Comparison of ENCODE assay signal across 23 mouse cellular contexts in the genomic region with DNA sequence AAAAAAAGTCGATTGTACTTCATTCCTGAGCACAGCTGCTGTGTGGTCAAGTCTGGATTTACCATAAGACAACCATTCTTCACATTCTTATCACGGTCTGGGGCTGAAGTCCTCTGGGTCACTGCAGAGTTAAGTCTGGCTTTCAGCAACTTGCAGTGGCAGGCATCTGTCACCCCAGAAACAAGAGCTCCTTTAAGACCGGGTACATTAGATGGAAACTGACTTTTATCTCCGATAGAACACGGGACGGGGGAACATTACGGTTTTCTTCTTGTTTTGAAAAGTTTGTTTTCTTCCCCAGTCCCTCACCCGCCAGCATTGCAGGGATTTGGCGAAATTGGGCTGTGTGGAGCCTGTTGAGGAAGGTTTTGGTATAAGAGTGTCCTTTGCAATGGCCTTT. TPM values are rescaled to one million over a fixed set of nuclear protein-coding genes. Genes with fewer than 3 reads are reported as not detected.
"Had no signal": no experiment of that assay in that cellular context is flagged by ENCODE, and none has a peak within 500 bp of the region (broad histone marks: within the 10 kb centered on the region; RNA-seq: fewer than 3 reads in every experiment).

No protein-coding gene starts in this region.

- H3K27ac ChIP-seq: liver, embryonic 14.5 days; lung, embryonic 15.5 days; macrophage; midbrain, embryonic 13.5 days; midbrain, embryonic 15.5 days; neural tube, embryonic 13.5 days; neural tube, embryonic 15.5 days had no signal

- H3K9ac ChIP-seq: liver, embryonic 14.5 days; lung, embryonic 15.5 days; midbrain, embryonic 13.5 days; midbrain, embryonic 15.5 days; neural tube, embryonic 13.5 days; neural tube, embryonic 15.5 days had no signal

- H3K9me3 ChIP-seq: lung, embryonic 15.5 days; megakaryocyte, embryonic 14.5 days; midbrain, embryonic 13.5 days; midbrain, embryonic 15.5 days; neural tube, embryonic 13.5 days; neural tube, embryonic 15.5 days had no signal

- DNase-seq: lung, adult 2 months; retina, postnatal 1 day; right cerebral cortex, adult 18-20 months; right cerebral cortex, postnatal 25 days; right cerebral cortex, postnatal 4 days; spleen, adult 18-20 months; thymus, adult 18-20 months; thymus, postnatal 14 days; thymus, postnatal 36 days had no signal

- H3K4me3 ChIP-seq: lung, embryonic 15.5 days; megakaryocyte, embryonic 14.5 days; midbrain, embryonic 13.5 days; midbrain, embryonic 15.5 days; neural tube, embryonic 13.5 days; neural tube, embryonic 15.5 days had no signal

- H3K36me3 ChIP-seq: lung, embryonic 15.5 days; midbrain, embryonic 13.5 days; midbrain, embryonic 15.5 days; neural tube, embryonic 13.5 days; neural tube, embryonic 15.5 days had no signal

- H3K4me2 ChIP-seq: lung, embryonic 15.5 days; midbrain, embryonic 11.5 days; midbrain, embryonic 13.5 days; midbrain, embryonic 15.5 days; neural tube, embryonic 13.5 days; neural tube, embryonic 15.5 days had no signal

- ATAC-seq: midbrain, embryonic 13.5 days; midbrain, embryonic 15.5 days had no signal

- H3K27me3 ChIP-seq: lung, embryonic 15.5 days; midbrain, embryonic 13.5 days; midbrain, embryonic 15.5 days; neural tube, embryonic 13.5 days; neural tube, embryonic 15.5 days had no signal

RNA-seq across cellular contexts. Expression of a gene that starts 1.9 kb away (rescaled TPM):
- total RNA-seq: monocyte, adult 5-6 weeks had no signal

RNA-seq across cellular contexts. Expression of a gene that starts 56.3 kb away (rescaled TPM):
- total RNA-seq: megakaryocyte progenitor cell, adult 5-6 weeks; midbrain, postnatal 0 days; monocyte, adult 5-6 weeks had no signal
- polyA plus RNA-seq: lung, embryonic 15.5 days; macrophage; midbrain, embryonic 11.5 days; midbrain, embryonic 13.5 days; midbrain, embryonic 15.5 days; neural tube, embryonic 11.5 days; neural tube, embryonic 13.5 days; stomach, embryonic 14.5 days had no signal
